Mouse (Mus musculus) hindbrain, embryonic 11.5 days (tissue): ENCODE results near the gene Map3k10. TPM values are rescaled to one million over a fixed set of nuclear protein-coding genes. Genes with fewer than 3 reads are reported as not detected.
"Not testable (repeated sequence)": the region's sequence is repeated elsewhere in the genome, so short reads cannot be mapped to it uniquely, and the experiment has no call there.

ENCODE experiments used
- ATAC-seq: fragments of 200-750 bp; cut with Nextera tagmentation; 2 replicates; pipeline ENCODE4 v1.8.0; 2017; ENCODE audit warnings: mild to moderate bottlenecking, moderate TSS enrichment, moderate library complexity; ENCODE audit not compliant: low FRiP score
- DNase-seq: peaks from one replicate; pipeline ENCODE4 v3.0.0-alpha.2; 2015; ENCODE audit warnings: low spot score
- H3K27ac ChIP-seq: fragments of 300-500 bp; sonication (generic); 2 replicates; pipeline ENCODE4 v1.5.1; 2014; ENCODE audit warnings: mild to moderate bottlenecking, low read depth, low read length
- H3K27me3 ChIP-seq: fragments of 300-500 bp; sonication (generic); 2 replicates; pipeline ENCODE4 v1.6.1; 2014; ENCODE audit warnings: mild to moderate bottlenecking, low read length, moderate library complexity, mixed read lengths; ENCODE audit not compliant: control insufficient read depth, insufficient read depth
- H3K36me3 ChIP-seq: fragments of 300-500 bp; sonication (generic); 2 replicates; pipeline ENCODE4 v1.6.1; 2014; ENCODE audit warnings: mild to moderate bottlenecking, low read length, moderate library complexity, mixed read lengths; ENCODE audit not compliant: control insufficient read depth, insufficient read depth
- H3K4me1 ChIP-seq: fragments of 300-500 bp; sonication (generic); replicated peaks from 2 replicates; pipeline ENCODE4 v1.6.1; 2014; ENCODE audit warnings: low read length, mixed read lengths; ENCODE audit not compliant: control insufficient read depth, insufficient read depth
- H3K4me2 ChIP-seq: fragments of 300-500 bp; sonication (generic); replicated peaks from 2 replicates; pipeline ENCODE4 v1.6.1; 2014; ENCODE audit warnings: mild to moderate bottlenecking, low read depth, low read length
- H3K4me3 ChIP-seq: fragments of 300-500 bp; sonication (generic); 2 replicates; pipeline ENCODE4 v1.5.1; 2014; ENCODE audit warnings: low read depth, low read length
- H3K9ac ChIP-seq: fragments of 300-500 bp; sonication (generic); 2 replicates; pipeline ENCODE4 v1.6.1; 2014; ENCODE audit warnings: low read depth, low read length
- H3K9me3 ChIP-seq: fragments of 300-500 bp; sonication (generic); 2 replicates; pipeline ENCODE4 v1.6.1; 2016; ENCODE audit warnings: low read length; ENCODE audit not compliant: control insufficient read depth
- WGBS: fragments of 180-500 bp; shearing (Covaris S2); extraction: QIAGEN DNeasy Blood & Tissue Kit; methylation state at CpG from one replicate; pipeline ENCODE4 v1.1.7; 2014; 5-methylcytosine and 5-hydroxymethylcytosine counted together
- polyA plus RNA-seq: library from polyadenylated mRNA; unstranded; fragments of >200 nt; fragmentation: Nextera tagmentation; extraction: Ambion mirVana; gene quantifications from 2 replicates; pipeline ENCODE4 v1.2.1, GENCODE M21; 2014

The Map3k10 gene
- polyA plus RNA-seq, 1 experiment from 2014 or later: 8.8 TPM

DNA sequence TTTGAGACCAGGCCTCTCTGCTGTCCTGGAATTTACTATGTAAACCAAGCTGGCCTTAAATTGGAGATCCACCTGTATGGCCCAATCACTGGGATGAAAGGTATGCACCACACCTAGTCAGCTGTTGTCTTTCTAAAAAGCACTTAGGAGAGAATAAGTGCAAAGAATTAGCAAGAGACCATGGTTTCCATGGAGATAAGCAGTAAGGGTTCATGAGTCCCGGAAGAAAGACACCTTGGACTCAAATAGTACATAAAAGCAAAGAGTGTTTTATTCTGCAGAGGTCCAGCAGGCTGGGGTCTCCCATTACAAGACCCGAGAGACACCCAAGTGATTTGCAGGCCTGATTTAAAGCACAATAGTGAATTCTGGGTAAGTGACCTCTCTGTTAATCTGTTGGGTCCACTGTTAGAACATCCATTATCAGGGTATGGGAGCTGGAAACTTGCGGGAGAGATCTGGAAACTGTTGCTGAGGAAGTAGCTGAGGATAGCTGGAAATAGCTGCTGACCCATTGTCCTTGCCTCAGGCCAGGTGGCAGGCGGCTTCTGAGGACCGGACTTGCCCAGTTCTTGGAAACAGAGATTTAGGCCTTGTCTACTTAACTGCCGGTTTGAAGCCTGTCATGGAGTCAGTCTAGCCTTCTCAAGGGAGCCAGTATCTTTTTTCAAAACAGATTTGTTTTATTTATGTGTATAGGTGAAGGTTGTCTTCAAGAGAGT is 27.0 kb downstream of the Map3k10 start:
- no peak for DNase-seq
- ATAC-seq: no peak
- H3K4me1 ChIP-seq: no peaks in the 10 kb centered on the region
- no peak overlapping the region for H3K4me2 ChIP-seq
- H3K4me3 ChIP-seq: no peak overlapping the region
- H3K36me3 ChIP-seq: no peaks in the 10 kb centered on the region
- no peak overlapping the region for H3K9ac ChIP-seq
- no peaks in the 10 kb centered on the region for H3K9me3 ChIP-seq
- peaks cover 1% of the 10 kb centered on the region; the same call in 1 of the 2 replicates for H3K27me3 ChIP-seq
- no peak overlapping the region for H3K27ac ChIP-seq
- 81% methylated on average over 6 of the region's 6 CpGs for WGBS

DNA sequence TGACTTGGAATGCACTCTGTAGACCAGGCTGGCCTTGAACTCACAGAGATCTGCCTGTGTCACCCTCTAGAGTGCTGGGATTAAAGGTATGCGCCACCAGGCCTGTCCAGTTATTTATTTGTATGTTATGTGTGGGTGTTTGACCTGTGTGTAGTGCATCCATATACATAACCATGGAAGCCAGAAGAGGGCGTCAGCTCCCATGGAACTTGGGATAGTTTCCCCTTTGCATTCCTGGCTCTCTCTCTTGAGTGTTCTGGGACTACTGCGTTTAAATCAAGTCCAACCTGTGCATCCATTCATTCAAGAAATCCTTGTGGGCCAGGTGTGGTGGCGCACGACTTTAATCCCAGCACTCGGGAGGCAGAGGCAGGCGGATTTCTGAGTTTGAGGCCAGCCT is 27.9 kb downstream of the Map3k10 start:
- Histone ChIP-seq H3K4me3 (no peak overlapping the region), H3K27ac (no peak overlapping the region), H3K36me3 (no peaks in the 10 kb centered on the region), H3K4me2 (no peak overlapping the region), H3K9ac (no peak overlapping the region), H3K9me3 (no peaks in the 10 kb centered on the region), H3K4me1 (no peaks in the 10 kb centered on the region), H3K27me3 (no peaks in the 10 kb centered on the region)
- ATAC-seq (no peak), DNase-seq (no peak)
- WGBS: 83% methylated on average over 7 of the region's 7 CpGs

DNA sequence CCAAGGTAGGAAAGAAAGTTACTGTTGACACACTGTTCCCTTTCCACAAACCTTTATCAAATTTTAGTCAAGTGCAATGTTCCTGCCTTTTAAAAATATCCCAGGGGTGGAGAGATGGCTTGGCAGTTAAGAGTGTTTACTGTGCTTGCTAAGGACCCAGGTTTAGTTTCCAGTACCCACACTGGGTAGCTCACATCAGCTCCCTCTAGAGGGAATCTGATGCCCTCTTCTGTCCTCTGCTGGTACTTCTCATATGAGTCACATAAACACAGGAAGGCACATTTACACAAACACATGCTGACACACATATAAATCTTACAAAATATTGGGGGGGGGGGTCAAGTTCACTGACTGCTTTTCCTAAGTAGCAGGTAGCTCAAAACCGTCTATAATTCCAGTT is 29.9 kb downstream of the Map3k10 start:
- H3K27ac ChIP-seq: no peak overlapping the region
- H3K4me2 ChIP-seq: no peak overlapping the region
- H3K9ac ChIP-seq: no peak overlapping the region
- ATAC-seq (no peak), DNase-seq (no peak)
- 58% methylated on average over 1 of the region's 1 CpGs for WGBS
- H3K9me3 ChIP-seq: no peaks in the 10 kb centered on the region
- H3K27me3 ChIP-seq: no peaks in the 10 kb centered on the region
- no peaks in the 10 kb centered on the region for H3K36me3 ChIP-seq
- no peak overlapping the region for H3K4me3 ChIP-seq
- H3K4me1 ChIP-seq: no peaks in the 10 kb centered on the region

DNA sequence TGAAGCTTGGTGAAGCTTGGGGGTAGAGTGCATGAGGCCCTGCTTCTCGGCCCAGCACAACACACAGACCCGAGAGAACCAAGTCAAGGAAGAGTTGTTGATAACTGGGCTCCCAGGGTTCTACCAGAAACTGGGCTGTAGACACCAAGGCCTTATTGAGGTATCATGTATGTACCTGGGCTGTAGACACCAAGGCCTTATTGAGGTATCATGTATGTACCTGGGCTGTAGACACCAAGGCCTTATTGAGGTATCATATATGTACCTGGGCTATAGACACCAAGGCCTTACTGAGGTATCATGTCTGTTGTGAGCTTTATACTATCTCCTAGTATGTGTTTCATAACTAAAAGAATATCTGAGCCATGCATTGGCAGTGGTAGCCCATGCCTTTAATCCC is 39.3 kb downstream of the Map3k10 start:
- not testable (repeated sequence) for H3K27me3 ChIP-seq, H3K9me3 ChIP-seq, H3K36me3 ChIP-seq, DNase-seq, H3K4me2 ChIP-seq, ATAC-seq, H3K4me3 ChIP-seq, H3K9ac ChIP-seq, H3K27ac ChIP-seq, H3K4me1 ChIP-seq
- WGBS: 88% methylated on average over 2 of the region's 2 CpGs

DNA sequence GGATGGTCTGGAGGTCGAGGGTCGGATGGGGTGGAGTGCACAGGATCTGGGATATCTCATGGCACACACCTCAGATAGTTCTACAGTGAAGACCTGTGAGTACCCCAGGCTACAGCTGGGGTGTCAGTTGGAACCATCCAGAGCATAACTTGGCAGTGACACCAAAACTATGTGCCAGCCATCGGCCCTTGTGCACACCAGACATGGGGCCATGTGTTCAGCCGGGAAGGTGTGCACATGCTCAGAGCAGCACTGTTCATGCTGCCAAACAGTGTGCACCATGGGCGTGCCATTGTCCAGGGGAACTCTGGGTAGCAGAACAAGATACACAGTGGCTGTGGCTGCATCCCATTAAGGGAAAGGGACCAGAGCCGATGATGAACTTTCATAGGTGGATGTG is 39.7 kb downstream of the Map3k10 start:
- Histone ChIP-seq H3K4me1 (no peaks in the 10 kb centered on the region), H3K27me3 (no peaks in the 10 kb centered on the region), H3K27ac (no peak overlapping the region), H3K4me3 (no peak overlapping the region), H3K36me3 (peaks cover 2% of the 10 kb centered on the region; the same call in 1 of the 2 replicates), H3K9ac (no peak overlapping the region), H3K4me2 (no peak overlapping the region), H3K9me3 (no peaks in the 10 kb centered on the region)
- 95% methylated on average over 6 of the region's 6 CpGs for WGBS
- DNase-seq (no peak), ATAC-seq (no peak)

DNA sequence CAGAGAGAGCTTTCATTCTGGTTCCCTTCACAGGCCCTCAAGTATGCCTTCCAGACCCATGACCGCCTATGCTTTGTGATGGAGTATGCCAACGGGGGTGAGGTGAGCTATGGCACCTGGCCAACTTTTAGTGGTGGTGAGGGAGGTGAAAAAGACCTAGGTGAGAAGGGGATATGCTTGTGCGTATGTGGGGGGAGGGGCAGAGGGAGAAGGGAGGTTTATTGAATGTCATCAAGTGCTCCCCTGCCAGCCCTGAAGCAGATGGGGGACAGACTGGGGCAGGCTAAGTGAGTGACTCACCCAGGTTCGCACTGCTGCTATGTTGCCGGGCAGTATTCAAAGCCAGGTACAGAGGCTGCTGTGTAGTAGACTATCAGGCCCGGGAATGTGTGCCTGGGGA is 41.2 kb downstream of the Map3k10 start:
- H3K9ac ChIP-seq: no peak overlapping the region
- WGBS: 89% methylated on average over 6 of the region's 6 CpGs
- DNase-seq: no peak
- H3K27me3 ChIP-seq: no peaks in the 10 kb centered on the region
- no peaks in the 10 kb centered on the region for H3K4me1 ChIP-seq
- no peak overlapping the region for H3K4me3 ChIP-seq
- H3K36me3 ChIP-seq: peaks cover 2% of the 10 kb centered on the region; the same call in 1 of the 2 replicates
- H3K27ac ChIP-seq: no peak overlapping the region
- ATAC-seq: no peak
- H3K9me3 ChIP-seq: no peaks in the 10 kb centered on the region
- H3K4me2 ChIP-seq: no peak overlapping the region

DNA sequence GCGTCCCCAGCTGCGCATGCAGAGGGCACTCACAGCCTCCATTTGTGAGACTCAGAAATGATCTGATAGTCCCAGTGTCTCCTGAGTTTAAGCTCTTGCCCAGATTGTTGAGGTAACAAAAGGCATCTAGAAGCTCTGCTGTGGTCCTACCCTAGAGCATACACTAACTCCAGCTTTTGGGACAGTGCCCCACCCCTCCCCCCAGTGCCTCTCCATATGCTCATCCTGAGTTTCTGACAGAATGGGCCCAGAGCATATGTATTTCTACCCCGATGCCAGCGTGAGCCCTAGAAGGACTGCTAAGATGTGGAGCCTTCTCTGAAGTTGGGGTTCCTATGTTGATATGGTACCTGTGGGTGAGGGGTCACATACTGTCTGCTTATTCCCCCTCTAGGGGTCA is 43.0 kb downstream of the Map3k10 start:
- DNase-seq: no peak
- Histone ChIP-seq H3K9ac (no peak overlapping the region), H3K4me3 (no peak overlapping the region), H3K4me2 (no peak overlapping the region), H3K27ac (no peak overlapping the region), H3K4me1 (no peaks in the 10 kb centered on the region), H3K36me3 (peaks cover 2% of the 10 kb centered on the region; the same call in 1 of the 2 replicates), H3K27me3 (no peaks in the 10 kb centered on the region), H3K9me3 (no peaks in the 10 kb centered on the region)
- ATAC-seq: no peak
- WGBS: 91% methylated on average over 4 of the region's 4 CpGs

DNA sequence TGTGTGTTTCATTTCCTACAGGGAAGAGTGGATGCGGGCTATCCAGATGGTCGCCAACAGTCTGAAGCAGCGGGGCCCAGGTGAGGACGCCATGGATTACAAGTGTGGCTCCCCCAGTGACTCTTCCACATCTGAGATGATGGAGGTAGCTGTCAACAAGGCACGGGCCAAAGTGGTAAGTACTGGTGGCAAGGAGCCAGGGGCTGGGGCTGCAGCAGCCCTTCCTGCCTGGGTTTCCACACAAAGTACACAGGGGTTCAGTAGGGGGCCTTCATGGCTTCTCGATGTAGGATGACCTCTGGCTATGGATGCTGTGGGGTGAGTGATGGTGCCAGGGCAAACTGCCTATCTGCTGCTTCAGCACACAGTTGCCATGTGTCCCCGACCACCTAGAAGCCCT is 45.6 kb downstream of the Map3k10 start:
- H3K9me3 ChIP-seq, H3K36me3 ChIP-seq, ATAC-seq, H3K27ac ChIP-seq, H3K4me1 ChIP-seq, H3K27me3 ChIP-seq, H3K4me3 ChIP-seq, DNase-seq, H3K9ac ChIP-seq, H3K4me2 ChIP-seq: not testable (repeated sequence)
- 92% methylated on average over 7 of the region's 7 CpGs for WGBS

DNA sequence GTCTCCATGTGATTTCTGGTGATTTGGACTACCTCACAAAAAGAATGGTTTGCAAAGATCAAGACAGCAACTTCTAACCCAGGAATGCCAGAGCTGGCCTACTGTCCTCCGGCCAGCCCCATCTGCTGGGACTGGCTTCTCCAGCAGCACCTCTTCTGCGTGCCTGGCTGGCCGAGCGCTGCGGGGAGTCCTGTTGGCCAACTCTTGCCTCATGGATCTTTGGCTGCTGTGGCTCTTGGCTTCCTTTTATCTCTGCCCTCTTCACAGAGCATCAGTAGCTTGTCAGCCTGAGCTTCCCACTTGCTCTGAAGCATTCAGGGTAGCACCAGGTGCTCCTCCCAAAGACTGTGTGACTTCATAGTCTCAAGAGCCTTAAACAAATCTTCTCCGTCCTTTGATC is 46.2 kb downstream of the Map3k10 start:
- no peaks in the 10 kb centered on the region for H3K9me3 ChIP-seq
- H3K4me1 ChIP-seq: no peaks in the 10 kb centered on the region
- WGBS: 98% methylated on average over 6 of the region's 6 CpGs
- H3K9ac ChIP-seq: no peak overlapping the region
- H3K4me3 ChIP-seq: no peak overlapping the region
- ATAC-seq (no peak), DNase-seq (no peak)
- no peaks in the 10 kb centered on the region for H3K27me3 ChIP-seq
- H3K36me3 ChIP-seq: 0 out of 2 replicates have a peak, but pooled peaks cover 2% of the 10 kb centered on the region
- H3K4me2 ChIP-seq: no peak overlapping the region
- H3K27ac ChIP-seq: no peak overlapping the region
